Mouse (Mus musculus) c-Kit-positive CD71-positive TER-119-negative erythroid progenitor cells, embryonic 14.5 days (primary cell): ENCODE data around the gene Ndufb3.
"Not testable (repeated sequence)": the region's sequence is repeated elsewhere in the genome, so short reads cannot be mapped to it uniquely, and the experiment has no call there.

Experiments used
- DNase-seq: peaks from one replicate; pipeline ENCODE4 v3.0.0-alpha.2; 2013; ENCODE audit warnings: low read depth

Ndufb3 gene

GRCm38 (mm10) chr1:58617978-58618668, 31.9 kb downstream of the Ndufb3 start:
- DNase-seq = no peak

DNA sequence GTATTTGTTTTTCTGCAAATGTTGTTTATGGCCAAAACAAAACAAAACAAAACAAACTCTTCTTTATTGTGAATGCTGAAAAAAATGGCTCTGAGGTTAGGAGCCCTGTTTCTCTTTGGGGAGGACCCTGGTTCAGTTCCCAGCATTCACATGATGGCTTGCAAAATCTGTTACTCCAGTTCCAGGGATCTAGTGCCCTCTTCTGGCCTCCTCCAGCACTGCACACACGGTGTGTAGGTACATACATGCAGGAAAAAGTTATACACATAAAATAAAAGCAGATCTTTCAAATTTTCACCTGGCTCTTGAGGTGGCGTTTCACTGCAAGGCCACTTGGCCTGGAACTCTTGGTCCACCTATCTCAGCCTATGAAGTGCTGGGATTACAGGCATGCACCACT, 32.6 kb downstream of the Ndufb3 start:
- DNase-seq = no peak

GRCm38 (mm10) chr1:58621251-58621650, 35.1 kb downstream of the Ndufb3 start:
- DNase-seq = no peak

- no peak for DNase-seq
Observed at GRCm38 (mm10) chr1:58621996-58622748, 36.0 kb downstream of the Ndufb3 start.

GRCm38 (mm10) chr1:58628847-58629246, 42.7 kb downstream of the Ndufb3 start:
- DNase-seq = not testable (repeated sequence)
